Mouse (Mus musculus) limb, embryonic 13.5 days (tissue): ENCODE measurements around the gene Taok3. TPM values are rescaled to one million over a fixed set of nuclear protein-coding genes. Genes with fewer than 3 reads are reported as not detected.

Source experiments
- ATAC-seq: fragments of 200-750 bp; cut with Nextera tagmentation; 2 replicates; pipeline ENCODE4 v1.8.0; 2017; ENCODE audit warnings: low read depth, moderate number of reproducible peaks, moderate TSS enrichment; ENCODE audit not compliant: low FRiP score
- H3K27ac ChIP-seq: fragments of 300-500 bp; sonication (generic); 2 replicates; pipeline ENCODE4 v1.5.1; 2015; ENCODE audit warnings: inconsistent platforms, mild to moderate bottlenecking, moderate library complexity
- H3K27me3 ChIP-seq: fragments of 300-500 bp; sonication (generic); 2 replicates; pipeline ENCODE4 v1.6.1; 2015; ENCODE audit warnings: mild to moderate bottlenecking, inconsistent platforms
- H3K36me3 ChIP-seq: fragments of 300-500 bp; sonication (generic); 2 replicates; pipeline ENCODE4 v1.6.1; 2015; ENCODE audit warnings: inconsistent platforms, mild to moderate bottlenecking, moderate library complexity
- H3K4me1 ChIP-seq: fragments of 300-500 bp; sonication (generic); 2 replicates; pipeline ENCODE4 v1.6.1; 2015; ENCODE audit warnings: inconsistent platforms
- H3K4me2 ChIP-seq: fragments of 300-500 bp; sonication (generic); replicated peaks from 2 replicates; pipeline ENCODE4 v1.6.1; 2015; ENCODE audit warnings: inconsistent platforms, mild to moderate bottlenecking, moderate library complexity
- H3K4me3 ChIP-seq: fragments of 300-500 bp; sonication (generic); 2 replicates; pipeline ENCODE4 v1.5.1; 2015; ENCODE audit warnings: moderate library complexity, mild to moderate bottlenecking, inconsistent platforms
- H3K9ac ChIP-seq: fragments of 300-500 bp; sonication (generic); 2 replicates; pipeline ENCODE4 v1.6.1; 2015; ENCODE audit warnings: mild to moderate bottlenecking, inconsistent platforms
- H3K9me3 ChIP-seq: fragments of 300-500 bp; sonication (generic); 2 replicates; pipeline ENCODE4 v1.6.1; 2016; ENCODE audit warnings: inconsistent platforms
- WGBS: fragments of 180-500 bp; shearing (Covaris S2); methylation state at CpG from one replicate; pipeline ENCODE4 v1.1.7; 2015; 5-methylcytosine and 5-hydroxymethylcytosine counted together
- polyA plus RNA-seq: library from polyadenylated mRNA; unstranded; fragments of >200 nt; fragmentation: Nextera tagmentation; extraction: Ambion mirVana; gene quantifications from 2 replicates; pipeline ENCODE4 v1.2.1, GENCODE M21; 2015

The Taok3 gene
- polyA plus RNA-seq, 1 experiment from 2014 or later = 11.9 TPM

- no peak overlapping the region for H3K27ac ChIP-seq
- no peaks in the 10 kb centered on the region for H3K27me3 ChIP-seq
- H3K4me2 ChIP-seq = no peak overlapping the region
- H3K4me1 ChIP-seq = no peaks in the 10 kb centered on the region
- ATAC-seq = no peak
- no peaks in the 10 kb centered on the region for H3K9me3 ChIP-seq
- H3K36me3 ChIP-seq = peaks cover 98% of the 10 kb centered on the region
- H3K9ac ChIP-seq = no peak overlapping the region
- no peak overlapping the region for H3K4me3 ChIP-seq
- 97% methylated on average over 13 of the region's 13 CpGs for WGBS
These were observed 11.2 kb upstream of the Taok3 start for GRCm38 (mm10) chr5:117108731-117109130.

GRCm38 (mm10) chr5:117109522-117109921 is 10.4 kb upstream of the Taok3 start:
- H3K4me3 ChIP-seq = no peak overlapping the region
- H3K9ac ChIP-seq = no peak overlapping the region
- H3K4me2 ChIP-seq = no peak overlapping the region
- H3K9me3 ChIP-seq = no peaks in the 10 kb centered on the region
- H3K36me3 ChIP-seq = peaks cover 90% of the 10 kb centered on the region
- H3K4me1 ChIP-seq = peaks cover 6% of the 10 kb centered on the region
- no peak for ATAC-seq
- no peaks in the 10 kb centered on the region for H3K27me3 ChIP-seq
- H3K27ac ChIP-seq = no peak overlapping the region
- WGBS = 92% methylated on average over 8 of the region's 8 CpGs

DNA sequence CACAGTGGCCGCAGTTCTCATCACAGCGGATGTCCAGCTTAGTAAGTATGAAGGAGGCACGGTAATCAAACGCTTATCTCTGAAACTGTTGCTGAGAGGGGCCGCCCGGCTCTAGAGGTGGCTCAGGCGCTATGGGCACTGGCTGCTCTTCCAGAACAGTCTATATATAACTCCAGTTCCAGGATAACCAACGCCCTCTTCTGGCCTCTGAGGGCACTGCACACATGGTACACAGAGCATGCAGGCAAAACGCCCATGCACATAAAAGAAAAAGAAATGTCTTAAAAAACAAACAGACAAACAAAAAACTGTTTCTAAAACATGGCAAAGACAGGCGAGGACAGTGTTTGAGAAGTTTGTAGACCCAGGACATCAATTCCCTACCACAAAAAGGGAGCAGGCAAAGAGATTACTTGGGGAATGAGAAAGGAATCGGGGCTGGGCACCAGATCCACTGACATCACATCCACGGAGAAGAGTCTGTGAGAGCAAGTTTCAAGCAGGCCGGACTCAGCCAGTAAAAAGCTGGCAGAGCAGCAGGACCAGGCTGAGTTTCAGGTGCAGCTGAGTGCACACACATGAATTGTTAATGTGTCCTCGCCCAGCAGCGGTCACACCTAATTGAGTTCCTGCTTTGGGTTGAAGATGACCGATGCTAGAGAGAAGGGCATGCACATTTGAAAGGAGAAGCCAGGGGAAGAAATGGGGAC is 8.7 kb upstream of the Taok3 start:
- Histone ChIP-seq H3K27me3 (no peaks in the 10 kb centered on the region), H3K27ac (no peak overlapping the region), H3K4me2 (no peak overlapping the region), H3K9ac (no peak overlapping the region), H3K36me3 (peaks cover 73% of the 10 kb centered on the region), H3K4me3 (no peak overlapping the region), H3K9me3 (no peaks in the 10 kb centered on the region), H3K4me1 (peaks cover 7% of the 10 kb centered on the region)
- no peak for ATAC-seq
- 91% methylated on average over 16 of the region's 16 CpGs for WGBS

- H3K9ac ChIP-seq = no peak overlapping the region
- H3K9me3 ChIP-seq = no peaks in the 10 kb centered on the region
- H3K4me3 ChIP-seq = no peak overlapping the region
- no peak overlapping the region for H3K4me2 ChIP-seq
- no peak overlapping the region for H3K27ac ChIP-seq
- H3K36me3 ChIP-seq = peaks cover 67% of the 10 kb centered on the region
- no peak for ATAC-seq
- H3K4me1 ChIP-seq = peaks cover 9% of the 10 kb centered on the region
- 96% methylated on average over 7 of the region's 7 CpGs for WGBS
- H3K27me3 ChIP-seq = no peaks in the 10 kb centered on the region
These were observed 8.2 kb upstream of the Taok3 start for GRCm38 (mm10) chr5:117111774-117112112.

GRCm38 (mm10) chr5:117113330-117113729 is 6.6 kb upstream of the Taok3 start:
- Histone ChIP-seq H3K27me3 (no peaks in the 10 kb centered on the region), H3K9ac (no peak overlapping the region), H3K4me3 (no peak overlapping the region), H3K27ac (no peak overlapping the region), H3K4me2 (no peak overlapping the region), H3K4me1 (peaks cover 9% of the 10 kb centered on the region), H3K9me3 (no peaks in the 10 kb centered on the region), H3K36me3 (peaks cover 52% of the 10 kb centered on the region)
- no peak for ATAC-seq
- WGBS = 91% methylated on average over 7 of the region's 7 CpGs

DNA sequence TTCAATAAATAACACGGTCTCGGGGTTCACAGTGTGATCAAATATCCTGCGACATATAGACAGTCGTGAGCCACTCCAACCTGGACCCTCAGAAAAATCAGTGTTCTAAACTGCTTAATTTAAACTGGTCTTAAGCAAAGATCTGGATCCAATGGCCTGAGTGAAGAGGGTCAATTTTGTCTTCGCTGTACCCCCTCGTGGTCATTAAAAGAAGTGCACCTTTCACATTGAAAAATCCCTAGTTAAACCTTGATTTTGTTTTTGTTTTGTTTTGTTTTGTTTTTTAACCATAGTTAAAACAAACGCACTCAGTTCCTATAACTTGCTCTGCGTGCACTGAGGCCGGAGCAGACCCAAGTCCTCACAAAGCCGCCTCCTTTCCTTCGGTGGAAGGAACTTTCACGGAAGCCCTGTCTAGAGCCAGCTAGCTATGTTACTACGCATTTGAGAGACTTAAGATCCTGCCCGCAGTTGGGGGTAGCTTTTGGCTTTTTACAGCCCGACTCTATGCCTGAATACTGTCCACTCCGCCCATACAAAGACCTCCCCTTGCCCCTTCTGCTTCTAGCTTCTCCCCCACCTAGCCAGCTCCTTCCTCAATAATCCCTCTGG is 5.2 kb upstream of the Taok3 start:
- Histone ChIP-seq H3K4me1 (peaks cover 13% of the 10 kb centered on the region), H3K27me3 (no peaks in the 10 kb centered on the region), H3K4me2 (peak overlapping the region; percentile 95), H3K36me3 (peaks cover 38% of the 10 kb centered on the region), H3K9me3 (no peaks in the 10 kb centered on the region), H3K4me3 (peak overlapping the region; percentile 96), H3K9ac (peak overlapping the region; percentile 92), H3K27ac (peak overlapping the region; percentile 55)
- ATAC-seq = no peak
- 5% methylated on average over 16 of the region's 16 CpGs for WGBS

GRCm38 (mm10) chr5:117115193-117115767 is 4.6 kb upstream of the Taok3 start:
- peak overlapping the region; percentile 55 for H3K27ac ChIP-seq
- ATAC-seq = peak; percentile 4; the same call in 1 of the 2 replicates
- WGBS = 0% methylated on average over 43 of the region's 43 CpGs

GRCm38 (mm10) chr5:117115836-117116366 is 4.0 kb upstream of the Taok3 start, which contains the start of gene Suds3:
TSS of gene Suds3 (minus strand) at chr5:117116113.
- H3K27ac ChIP-seq = peak within 1 kb of the TSS; percentile 55
- WGBS = under 1% methylated on average over 44 of the region's 59 CpGs
- H3K4me2 ChIP-seq = peak within 1 kb of the TSS; percentile 95
- H3K4me1 ChIP-seq = peaks cover 18% of the 10 kb centered on the region
- H3K36me3 ChIP-seq = peaks cover 28% of the 10 kb centered on the region
- peak; percentile 80 for ATAC-seq
- peaks cover 6% of the 10 kb centered on the region for H3K27me3 ChIP-seq
- H3K9ac ChIP-seq = peak within 1 kb of the TSS; percentile 92
- no peaks in the 10 kb centered on the region for H3K9me3 ChIP-seq
- peak within 1 kb of the TSS; percentile 96 for H3K4me3 ChIP-seq

More at GRCm38 (mm10) chr5:117115193-117115767, 4.6 kb upstream of the Taok3 start:
- H3K36me3 ChIP-seq = peaks cover 34% of the 10 kb centered on the region
- 0 out of 2 replicates have a peak, but pooled peaks cover under 1% of the 10 kb centered on the region for H3K27me3 ChIP-seq
- peaks cover 13% of the 10 kb centered on the region for H3K4me1 ChIP-seq
- peak overlapping the region; percentile 96 for H3K4me3 ChIP-seq
- H3K9me3 ChIP-seq = no peaks in the 10 kb centered on the region
- H3K4me2 ChIP-seq = peak overlapping the region; percentile 95
- H3K9ac ChIP-seq = peak overlapping the region; percentile 92

DNA sequence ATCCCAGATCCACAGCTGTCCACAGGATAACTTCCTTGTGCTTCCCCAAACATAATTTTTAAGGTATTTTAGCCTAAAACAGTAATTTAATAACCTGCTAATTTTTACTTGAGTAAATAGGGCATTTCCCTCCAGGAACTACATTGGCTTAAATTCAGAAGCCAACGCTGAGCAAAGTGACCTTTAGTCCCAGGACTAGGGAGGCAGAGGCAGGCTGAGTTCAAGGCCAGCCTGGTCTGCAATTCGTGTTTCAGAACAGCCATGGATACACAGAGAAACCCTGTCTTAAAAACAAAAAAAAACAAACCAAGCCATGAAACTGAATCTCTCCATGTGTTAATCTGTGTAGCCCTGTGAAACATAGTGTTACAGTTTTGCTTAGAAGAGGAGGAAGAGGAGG is 3.3 kb upstream of the Taok3 start:
- 69% methylated on average over 2 of the region's 2 CpGs for WGBS

DNA sequence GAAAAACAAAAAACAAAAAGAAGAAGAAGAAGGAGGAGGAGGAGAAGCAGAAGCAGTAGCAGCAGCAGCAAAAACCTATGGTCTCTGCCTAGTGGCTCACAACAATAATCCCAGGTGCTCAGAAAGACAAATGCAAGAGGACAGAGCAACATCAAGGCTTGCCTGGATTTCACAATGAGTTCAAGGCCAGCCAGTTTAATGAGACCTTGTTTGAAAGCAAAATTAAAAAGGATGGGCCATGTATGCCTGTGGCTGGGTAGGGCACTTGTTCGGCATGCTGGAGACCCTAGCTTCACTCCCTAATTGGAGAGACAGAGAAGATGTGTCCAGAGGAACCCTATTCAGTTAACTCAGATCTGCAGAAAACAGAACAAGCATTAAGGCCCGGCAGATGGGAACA is 2.7 kb upstream of the Taok3 start:
- H3K4me1 ChIP-seq = peaks cover 25% of the 10 kb centered on the region
- H3K4me2 ChIP-seq = no peak overlapping the region
- H3K27ac ChIP-seq = no peak overlapping the region; the same call in 1 of the 2 replicates
- H3K9ac ChIP-seq = no peak overlapping the region
- H3K27me3 ChIP-seq = peaks cover 18% of the 10 kb centered on the region
- no peak overlapping the region for H3K4me3 ChIP-seq
- no peaks in the 10 kb centered on the region for H3K9me3 ChIP-seq
- peaks cover 14% of the 10 kb centered on the region for H3K36me3 ChIP-seq
- 78% methylated on average over 2 of the region's 2 CpGs for WGBS
- ATAC-seq = no peak

More for the DNA sequence above, 3.3 kb upstream of the Taok3 start:
- Histone ChIP-seq H3K4me1 (peaks cover 25% of the 10 kb centered on the region), H3K27ac (no peak overlapping the region), H3K36me3 (peaks cover 20% of the 10 kb centered on the region), H3K9ac (no peak overlapping the region), H3K4me2 (peak overlapping the region; percentile 95), H3K27me3 (peaks cover 14% of the 10 kb centered on the region), H3K4me3 (no peak overlapping the region), H3K9me3 (no peaks in the 10 kb centered on the region)
- ATAC-seq = no peak

- Histone ChIP-seq H3K36me3 (peaks cover 9% of the 10 kb centered on the region), H3K4me1 (peaks cover 25% of the 10 kb centered on the region), H3K27me3 (peaks cover 23% of the 10 kb centered on the region), H3K4me3 (no peak overlapping the region), H3K4me2 (no peak overlapping the region), H3K9ac (no peak overlapping the region), H3K9me3 (no peaks in the 10 kb centered on the region), H3K27ac (no peak overlapping the region)
- WGBS = 71% methylated on average over 7 of the region's 7 CpGs
- ATAC-seq = no peak
These were observed 2.2 kb upstream of the Taok3 start for GRCm38 (mm10) chr5:117117716-117118115.

- 86% methylated on average over 2 of the region's 2 CpGs for WGBS
- no peak overlapping the region for H3K27ac ChIP-seq
- no peak for ATAC-seq
These were observed 1.7 kb upstream of the Taok3 start for GRCm38 (mm10) chr5:117118220-117118619.

More at GRCm38 (mm10) chr5:117118220-117118619, 1.7 kb upstream of the Taok3 start:
- H3K9me3 ChIP-seq = no peaks in the 10 kb centered on the region
- peaks cover 25% of the 10 kb centered on the region for H3K4me1 ChIP-seq
- no peak overlapping the region for H3K4me3 ChIP-seq
- peaks cover 23% of the 10 kb centered on the region for H3K27me3 ChIP-seq
- no peak overlapping the region for H3K9ac ChIP-seq
- peaks cover 4% of the 10 kb centered on the region for H3K36me3 ChIP-seq
- no peak overlapping the region for H3K4me2 ChIP-seq
